Mouse (Mus musculus) hindbrain, embryonic 13.5 days (tissue): ENCODE measurements around the gene Npepl1. TPM values are rescaled to one million over a fixed set of nuclear protein-coding genes. Genes with fewer than 3 reads are reported as not detected.

Source experiments
- ATAC-seq: fragments of 200-750 bp; cut with Nextera tagmentation; 2 replicates; pipeline ENCODE4 v1.8.0; 2017; ENCODE audit warnings: moderate TSS enrichment; ENCODE audit not compliant: low FRiP score
- H3K27ac ChIP-seq: fragments of 300-500 bp; sonication (generic); 2 replicates; pipeline ENCODE4 v1.5.1; 2015; ENCODE audit warnings: inconsistent platforms, mild to moderate bottlenecking, moderate library complexity
- H3K27me3 ChIP-seq: fragments of 300-500 bp; sonication (generic); 2 replicates; pipeline ENCODE4 v1.6.1; 2015; ENCODE audit warnings: mild to moderate bottlenecking, inconsistent platforms
- H3K36me3 ChIP-seq: fragments of 300-500 bp; sonication (generic); 2 replicates; pipeline ENCODE4 v1.6.1; 2015; ENCODE audit warnings: mild to moderate bottlenecking, inconsistent platforms
- H3K4me1 ChIP-seq: fragments of 300-500 bp; sonication (generic); replicated peaks from 2 replicates; pipeline ENCODE4 v1.6.1; 2015; ENCODE audit warnings: inconsistent platforms
- H3K4me2 ChIP-seq: fragments of 300-500 bp; sonication (generic); 2 replicates; pipeline ENCODE4 v1.6.1; 2015; ENCODE audit warnings: inconsistent platforms, mild to moderate bottlenecking, moderate library complexity
- H3K4me3 ChIP-seq: fragments of 300-500 bp; sonication (generic); 2 replicates; pipeline ENCODE4 v1.5.1; 2015; ENCODE audit warnings: mild to moderate bottlenecking, inconsistent platforms
- H3K9ac ChIP-seq: fragments of 300-500 bp; sonication (generic); 2 replicates; pipeline ENCODE4 v1.6.1; 2015; ENCODE audit warnings: mild to moderate bottlenecking, inconsistent platforms
- H3K9me3 ChIP-seq: fragments of 300-500 bp; sonication (generic); 2 replicates; pipeline ENCODE4 v1.6.1; 2016; ENCODE audit warnings: inconsistent platforms
- WGBS: fragments of 180-500 bp; shearing (Covaris S2); methylation state at CpG from one replicate; pipeline ENCODE4 v1.1.7; 2015; 5-methylcytosine and 5-hydroxymethylcytosine counted together
- polyA plus RNA-seq: library from polyadenylated mRNA; unstranded; fragments of >200 nt; fragmentation: Nextera tagmentation; extraction: Ambion mirVana; gene quantifications from 2 replicates; pipeline ENCODE4 v1.2.1, GENCODE M21; 2015

The Npepl1 gene
- polyA plus RNA-seq, 1 experiment from 2014 or later, result 15.5 TPM

DNA sequence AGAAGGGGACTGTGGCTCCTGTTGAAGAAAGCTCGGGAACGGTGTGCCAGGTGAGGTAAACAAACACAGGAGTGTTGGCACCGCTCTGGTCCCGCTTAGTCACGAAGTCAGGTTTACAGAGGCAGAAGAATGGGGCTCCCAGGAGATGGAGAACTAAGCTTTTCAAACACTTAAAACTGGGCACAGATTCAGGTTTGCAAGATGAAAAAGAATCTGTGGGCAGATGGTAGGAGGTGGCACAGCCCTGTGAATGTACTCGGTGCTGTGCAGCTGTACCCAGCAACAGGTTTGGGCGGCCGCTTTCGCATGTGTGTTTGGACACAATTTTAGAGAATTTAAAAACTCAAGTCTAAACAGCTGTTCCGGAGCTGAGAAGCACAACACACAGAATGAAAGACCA is 48.9 kb downstream of the Npepl1 start:
- whole genome bisulfite sequencing, result 87% methylated on average over 10 of the region's 10 CpGs
- H3K27ac ChIP-seq, result no peak overlapping the region
- H3K9ac ChIP-seq, result no peak overlapping the region
- H3K27me3 ChIP-seq, result no peaks in the 10 kb centered on the region
- H3K4me3 ChIP-seq, result no peak overlapping the region
- H3K9me3 ChIP-seq, result no peaks in the 10 kb centered on the region
- H3K36me3 ChIP-seq, result no peaks in the 10 kb centered on the region
- no peak for ATAC-seq
- H3K4me2 ChIP-seq, result no peak overlapping the region
- no peaks in the 10 kb centered on the region for H3K4me1 ChIP-seq

DNA sequence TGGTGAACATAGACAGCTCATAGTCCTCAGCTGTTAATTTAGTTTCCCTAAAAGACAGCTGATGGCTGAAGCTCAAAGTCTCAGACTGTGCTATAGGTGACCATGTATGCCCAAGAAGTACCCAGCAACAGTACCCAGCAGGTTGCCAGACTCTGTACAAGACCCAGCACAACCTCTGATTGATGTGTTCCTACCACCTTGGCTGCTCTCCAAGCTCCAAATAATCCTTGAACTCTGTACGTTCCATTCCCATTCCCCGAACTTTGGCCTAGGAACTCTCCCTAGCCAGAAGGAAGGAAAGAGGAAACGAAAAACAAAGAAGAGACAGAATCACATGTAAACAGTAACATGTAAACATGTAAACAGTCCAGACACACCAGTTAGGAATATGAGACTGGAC is 50.3 kb downstream of the Npepl1 start:
- Histone ChIP-seq H3K27me3 (no peaks in the 10 kb centered on the region), H3K4me3 (no peak overlapping the region), H3K4me2 (no peak overlapping the region), H3K4me1 (no peaks in the 10 kb centered on the region), H3K36me3 (no peaks in the 10 kb centered on the region), H3K9me3 (no peaks in the 10 kb centered on the region), H3K27ac (no peak overlapping the region), H3K9ac (no peak overlapping the region)
- 83% methylated on average over 3 of the region's 3 CpGs for WGBS
- ATAC-seq, result no peak

Other genes with a start within 250 kb of the Npepl1 start
- 9.6 and 11.9 TPM in 2 replicates for gene Stx16, start 34.0 kb upstream of the Npepl1 start, polyA plus RNA-seq
- 1,452 and 1,516 TPM in 2 replicates for gene Gnas, start 174.0 kb downstream of the Npepl1 start, polyA plus RNA-seq
- 13.1 and 13.9 TPM in 2 replicates for gene Gm20721, start 236.4 kb downstream of the Npepl1 start, polyA plus RNA-seq